Mouse (Mus musculus) myocyte (in vitro differentiated cells): Measurements from ENCODE around the gene S1pr3.

Experiments used
- E2F4 ChIP-seq: IDR thresholded peaks from one replicate; pipeline ENCODE4 v1.6.1; 2011; ENCODE audit warnings: mild to moderate bottlenecking, control low read depth, moderate library complexity; ENCODE audit not compliant: insufficient read depth
- MAX ChIP-seq: IDR thresholded peaks from one replicate; pipeline ENCODE4 v1.6.1; 2011; ENCODE audit warnings: low read depth, mild to moderate bottlenecking, control low read depth
- POLR2A ChIP-seq: IDR thresholded peaks from one replicate; pipeline ENCODE4 v1.6.1; 2011; ENCODE audit warnings: low read depth, mild to moderate bottlenecking, control low read depth, moderate library complexity; ENCODE audit not compliant: insufficient read length
- POLR2AphosphoS2 ChIP-seq: IDR thresholded peaks from one replicate; pipeline ENCODE4 v1.6.1; 2011; ENCODE audit warnings: low read depth, control low read depth; ENCODE audit not compliant: insufficient read length
- TCF12 ChIP-seq: IDR thresholded peaks from one replicate; pipeline ENCODE4 v1.6.1; 2011; ENCODE audit warnings: mild to moderate bottlenecking, control low read depth; ENCODE audit not compliant: poor library complexity, insufficient read depth, severe bottlenecking
- TCF3 ChIP-seq: IDR thresholded peaks from one replicate; pipeline ENCODE4 v1.6.1; 2011; ENCODE audit warnings: low read depth, control low read depth; ENCODE audit not compliant: insufficient read length
- USF1 ChIP-seq: IDR thresholded peaks from one replicate; pipeline ENCODE4 v1.6.1; 2011; ENCODE audit warnings: low read depth, mild to moderate bottlenecking, control low read depth, moderate library complexity

- no peak for TF ChIP-seq E2F4
- no peak for TF ChIP-seq POLR2A
- TF ChIP-seq TCF3 = no peak
- TF ChIP-seq USF1 = no peak
- TF ChIP-seq MAX = no peak
- TF ChIP-seq POLR2AphosphoS2 = no peak
- no peak for TF ChIP-seq TCF12
These were observed 35.4 kb upstream of the S1pr3 start for GRCm38 (mm10) chr13:51373086-51373485.
